Mouse (Mus musculus) C2C12 (cell line): Measurements from ENCODE around the gene Dstyk.

Source experiments
- CEBPB ChIP-seq: IDR thresholded peaks from one replicate; pipeline ENCODE4 v1.6.1; 2011; ENCODE audit warnings: low read depth, mild to moderate bottlenecking, control low read depth, moderate library complexity
- CTCF ChIP-seq: IDR thresholded peaks from one replicate; pipeline ENCODE4 v1.5.1; 2011; ENCODE audit not compliant: control insufficient read depth, insufficient read depth, insufficient read length
- MYOG ChIP-seq: IDR thresholded peaks from one replicate; pipeline ENCODE4 v1.6.1; 2011; ENCODE audit not compliant: control insufficient read depth, insufficient read length; ENCODE audit errors: extremely low read depth
- USF1 ChIP-seq: IDR thresholded peaks from one replicate; pipeline ENCODE4 v1.6.1; 2011; ENCODE audit warnings: low read depth, mild to moderate bottlenecking, control low read depth, moderate library complexity

DNA sequence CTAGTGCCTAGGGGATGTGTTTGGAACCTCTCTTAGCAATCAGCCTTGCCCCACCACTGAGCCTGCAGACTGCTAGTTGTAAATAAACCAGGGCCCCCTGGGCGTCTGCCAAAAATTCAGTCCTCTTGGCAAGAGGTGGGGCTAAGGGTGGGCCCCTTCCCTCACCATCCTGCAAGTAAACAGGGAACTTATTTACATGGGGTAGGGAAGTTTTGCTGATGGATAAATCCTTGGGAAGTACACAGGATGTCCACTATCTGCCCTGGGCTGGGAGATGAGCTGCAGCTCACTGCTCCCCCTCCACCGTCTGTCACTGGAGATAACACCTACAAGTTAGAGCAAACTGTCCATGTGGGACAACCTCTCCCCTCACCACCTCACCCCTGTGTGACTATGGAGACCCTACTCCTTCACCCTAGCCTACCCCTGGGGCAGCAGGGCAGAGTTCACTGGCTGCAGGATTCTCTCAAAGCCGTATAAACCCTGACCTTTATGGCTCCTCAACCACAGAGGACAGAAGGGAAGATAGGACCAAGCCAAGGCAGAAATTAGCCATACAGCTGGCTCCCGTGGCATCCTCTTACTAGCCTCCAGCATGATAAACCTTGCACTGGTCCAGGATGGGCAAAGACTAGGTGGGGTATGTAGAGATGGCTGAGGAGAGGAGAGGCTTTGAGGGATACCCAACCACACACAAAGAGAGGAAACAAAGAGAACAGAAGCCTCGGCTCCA, 43.0 kb upstream of the Dstyk start:
- no peak for TF ChIP-seq CTCF
- no peak for TF ChIP-seq USF1
- no peak for TF ChIP-seq CEBPB
- TF ChIP-seq MYOG = no peak
